Mouse (Mus musculus) myocyte (in vitro differentiated cells): ENCODE measurements at regions not wholly inside any gene's neighbourhood (a gene's known extent, or its start where the extent isn't known, plus 50 kb on each side); places are given as distances from the start of the nearest gene placed in this dataset.
A peak's percentile ranks its signal among the peaks of the same experiment; 100 is the strongest.

ENCODE experiments used
- H3K27me3 ChIP-seq: one replicate; pipeline ENCODE4 v1.6.1; 2011; ENCODE audit not compliant: control insufficient read depth, insufficient read depth, insufficient read length
- H3K36me3 ChIP-seq: one replicate; pipeline ENCODE4 v1.6.1; 2011; ENCODE audit not compliant: control insufficient read depth, insufficient read depth
- H3K4me2 ChIP-seq: one replicate; pipeline ENCODE4 v1.6.1; 2011; ENCODE audit warnings: low read depth, control low read depth
- H3K4me3 ChIP-seq: one replicate; pipeline ENCODE4 v1.5.1; 2011; ENCODE audit warnings: mild to moderate bottlenecking, control low read depth, moderate library complexity
- H3K79me2 ChIP-seq: one replicate; pipeline ENCODE4 v1.6.1; 2011; ENCODE audit not compliant: control insufficient read depth, insufficient read depth
- H3ac ChIP-seq: one replicate; pipeline ENCODE4 v1.6.1; 2011; ENCODE audit not compliant: control insufficient read depth, insufficient read length
- CEBPB ChIP-seq: IDR thresholded peaks from 2 replicates; pipeline ENCODE4 v1.6.1; 2011; ENCODE audit warnings: mild to moderate bottlenecking, moderate library complexity; ENCODE audit not compliant: poor library complexity, insufficient read depth, severe bottlenecking
- E2F4 ChIP-seq: IDR thresholded peaks from one replicate; pipeline ENCODE4 v1.6.1; 2011; ENCODE audit warnings: mild to moderate bottlenecking, control low read depth, moderate library complexity; ENCODE audit not compliant: insufficient read depth
- MAX ChIP-seq: IDR thresholded peaks from one replicate; pipeline ENCODE4 v1.6.1; 2011; ENCODE audit warnings: low read depth, mild to moderate bottlenecking, control low read depth
- MYOD1 ChIP-seq, 3 experiments: IDR thresholded peaks; one replicate each; pipeline ENCODE4 v1.6.1; 2011; ENCODE audit warnings: control low read depth in 2 of 3, low read depth in 2 of 3, mild to moderate bottlenecking in 2 of 3, moderate library complexity in 1 of 3; ENCODE audit not compliant: insufficient read length in 2 of 3, control insufficient read depth in 1 of 3
- MYOG ChIP-seq, 3 experiments: IDR thresholded peaks; one replicate each; pipeline ENCODE4 v1.6.1; 2011; ENCODE audit warnings: control low read depth in 2 of 3, low read depth in 2 of 3, mild to moderate bottlenecking in 2 of 3; ENCODE audit not compliant: insufficient read length in 2 of 3, control insufficient read depth in 1 of 3, insufficient read depth in 1 of 3
- POLR2A ChIP-seq: IDR thresholded peaks from one replicate; pipeline ENCODE4 v1.6.1; 2011; ENCODE audit warnings: low read depth, mild to moderate bottlenecking, control low read depth, moderate library complexity; ENCODE audit not compliant: insufficient read length
- POLR2AphosphoS2 ChIP-seq: IDR thresholded peaks from one replicate; pipeline ENCODE4 v1.6.1; 2011; ENCODE audit warnings: low read depth, control low read depth; ENCODE audit not compliant: insufficient read length
- REST ChIP-seq: IDR thresholded peaks from one replicate; pipeline ENCODE4 v1.6.1; 2011; ENCODE audit warnings: mild to moderate bottlenecking, control low read depth, moderate library complexity; ENCODE audit not compliant: insufficient read depth, insufficient read length
- SRF ChIP-seq: IDR thresholded peaks from one replicate; pipeline ENCODE4 v1.6.1; 2011; ENCODE audit warnings: low read depth; ENCODE audit not compliant: control insufficient read depth, insufficient read length
- TCF12 ChIP-seq: IDR thresholded peaks from one replicate; pipeline ENCODE4 v1.6.1; 2011; ENCODE audit warnings: mild to moderate bottlenecking, control low read depth; ENCODE audit not compliant: poor library complexity, insufficient read depth, severe bottlenecking
- TCF3 ChIP-seq: IDR thresholded peaks from one replicate; pipeline ENCODE4 v1.6.1; 2011; ENCODE audit warnings: low read depth, control low read depth; ENCODE audit not compliant: insufficient read length
- USF1 ChIP-seq: IDR thresholded peaks from one replicate; pipeline ENCODE4 v1.6.1; 2011; ENCODE audit warnings: low read depth, mild to moderate bottlenecking, control low read depth, moderate library complexity

GRCm38 (mm10) chr5:99165807-99166360 lies 128.7 kb upstream of the Prkg2 start:
- H3ac ChIP-seq: no peak overlapping the region
- H3K4me3 ChIP-seq: no peak overlapping the region
- no peak overlapping the region for H3K4me2 ChIP-seq
- no peaks in the 10 kb centered on the region for H3K79me2 ChIP-seq
- H3K36me3 ChIP-seq: no peaks in the 10 kb centered on the region
- TF ChIP-seq POLR2AphosphoS2 (no peak), MYOG (IDR thresholded peaks at IDR 0.05; ENCODE audit: control insufficient read depth in 1 of 3, insufficient read depth in 1 of 3, insufficient read length in 2 of 3, low read depth in 2 of 3) (no peak), TCF12 (no peak), SRF (no peak), MYOD1 (IDR thresholded peaks at IDR 0.05; ENCODE audit: control insufficient read depth in 1 of 3, insufficient read length in 2 of 3, low read depth in 2 of 3) (no peak), USF1 (no peak), REST (no peak), POLR2A (no peak), E2F4 (no peak), CEBPB (no peak), TCF3 (no peak), MAX (no peak)
- no peaks in the 10 kb centered on the region for H3K27me3 ChIP-seq

- Histone ChIP-seq H3K36me3 (no peaks in the 10 kb centered on the region), H3K79me2 (no peaks in the 10 kb centered on the region), H3K4me3 (no peak overlapping the region), H3ac (no peak overlapping the region), H3K27me3 (no peaks in the 10 kb centered on the region), H3K4me2 (no peak overlapping the region)
- TF ChIP-seq SRF: no peak
- TF ChIP-seq POLR2AphosphoS2: no peak
- no peak for TF ChIP-seq E2F4
- TF ChIP-seq TCF12: no peak
- no peak for TF ChIP-seq MYOD1 (IDR thresholded peaks at IDR 0.05; ENCODE audit: control insufficient read depth in 1 of 3, insufficient read length in 2 of 3, low read depth in 2 of 3)
- no peak for TF ChIP-seq MAX
- no peak for TF ChIP-seq CEBPB
These were observed 120.8 kb upstream of the Prkg2 start for GRCm38 (mm10) chr5:99157973-99158372.

GRCm38 (mm10) chr5:99153269-99153850 lies 116.2 kb upstream of the Prkg2 start:
- TF ChIP-seq SRF (no peak), USF1 (no peak), TCF12 (no peak), CEBPB (no peak), E2F4 (no peak), TCF3 (no peak)
- Histone ChIP-seq H3K79me2 (no peaks in the 10 kb centered on the region), H3K27me3 (no peaks in the 10 kb centered on the region), H3K4me3 (no peak overlapping the region), H3K4me2 (no peak overlapping the region), H3ac (no peak overlapping the region), H3K36me3 (no peaks in the 10 kb centered on the region)

GRCm38 (mm10) chr5:99152299-99152698 lies 115.1 kb upstream of the Prkg2 start:
- peak overlapping the region; percentile 51 for H3K4me2 ChIP-seq
- no peak overlapping the region for H3K4me3 ChIP-seq
- no peaks in the 10 kb centered on the region for H3K79me2 ChIP-seq
- TF ChIP-seq CEBPB (no peak), USF1 (peak; percentile 70), E2F4 (no peak)
- no peaks in the 10 kb centered on the region for H3K36me3 ChIP-seq
- no peak overlapping the region for H3ac ChIP-seq
- no peaks in the 10 kb centered on the region for H3K27me3 ChIP-seq

GRCm38 (mm10) chr5:99149904-99150303 lies 112.8 kb upstream of the Prkg2 start:
- Histone ChIP-seq H3ac (no peak overlapping the region), H3K27me3 (no peaks in the 10 kb centered on the region), H3K36me3 (no peaks in the 10 kb centered on the region), H3K4me2 (no peak overlapping the region), H3K4me3 (no peak overlapping the region), H3K79me2 (no peaks in the 10 kb centered on the region)
- TF ChIP-seq TCF12: no peak
- TF ChIP-seq MYOD1 (IDR thresholded peaks at IDR 0.05; ENCODE audit: control insufficient read depth in 1 of 3, insufficient read length in 2 of 3, low read depth in 2 of 3): no peak
- TF ChIP-seq REST: no peak
- TF ChIP-seq SRF: no peak
- no peak for TF ChIP-seq POLR2AphosphoS2
- TF ChIP-seq POLR2A: no peak
